Mouse (Mus musculus) neural tube, embryonic 13.5 days (tissue): ENCODE measurements around the gene Slc2a2. TPM values are rescaled to one million over a fixed set of nuclear protein-coding genes. Genes with fewer than 3 reads are reported as not detected.

ENCODE experiments used
- ATAC-seq: fragments of 200-750 bp; cut with Nextera tagmentation; 2 replicates; pipeline ENCODE4 v1.8.0; 2017; ENCODE audit warnings: low read depth, mild to moderate bottlenecking, moderate TSS enrichment, moderate library complexity
- H3K27ac ChIP-seq: fragments of 300-500 bp; sonication (generic); replicated peaks from 2 replicates; pipeline ENCODE4 v1.5.1; 2015; ENCODE audit warnings: moderate library complexity, mild to moderate bottlenecking, inconsistent platforms
- H3K27me3 ChIP-seq: fragments of 300-500 bp; sonication (generic); 2 replicates; pipeline ENCODE4 v1.6.1; 2015; ENCODE audit warnings: mild to moderate bottlenecking, inconsistent platforms
- H3K36me3 ChIP-seq: fragments of 300-500 bp; sonication (generic); 2 replicates; pipeline ENCODE4 v1.6.1; 2015; ENCODE audit warnings: mild to moderate bottlenecking, inconsistent platforms
- H3K4me1 ChIP-seq: fragments of 300-500 bp; sonication (generic); replicated peaks from 2 replicates; pipeline ENCODE4 v1.6.1; 2015; ENCODE audit warnings: inconsistent platforms
- H3K4me2 ChIP-seq: fragments of 300-500 bp; sonication (generic); 2 replicates; pipeline ENCODE4 v1.6.1; 2015; ENCODE audit warnings: inconsistent platforms, mild to moderate bottlenecking, moderate library complexity
- H3K4me3 ChIP-seq: fragments of 300-500 bp; sonication (generic); 2 replicates; pipeline ENCODE4 v1.5.1; 2015; ENCODE audit warnings: mild to moderate bottlenecking, inconsistent platforms
- H3K9ac ChIP-seq: fragments of 300-500 bp; sonication (generic); 2 replicates; pipeline ENCODE4 v1.6.1; 2015; ENCODE audit warnings: moderate library complexity, mild to moderate bottlenecking, inconsistent platforms
- H3K9me3 ChIP-seq: fragments of 300-500 bp; sonication (generic); 2 replicates; pipeline ENCODE4 v1.6.1; 2016; ENCODE audit warnings: inconsistent platforms
- WGBS: fragments of 180-500 bp; shearing (Covaris S2); methylation state at CpG from one replicate; pipeline ENCODE4 v1.1.7; 2015; 5-methylcytosine and 5-hydroxymethylcytosine counted together
- polyA plus RNA-seq: library from polyadenylated mRNA; unstranded; fragments of >200 nt; fragmentation: Nextera tagmentation; extraction: Ambion mirVana; gene quantifications from 2 replicates; pipeline ENCODE4 v1.2.1, GENCODE M21; 2015

The Slc2a2 gene
- polyA plus RNA-seq, 1 experiment from 2014 or later: 0.15 TPM

GRCm38 (mm10) chr3:28776491-28776890 is 78.8 kb downstream of the Slc2a2 start:
- WGBS: 81% methylated on average over 1 of the region's 1 CpGs
- Histone ChIP-seq H3K9ac (no peak overlapping the region), H3K27ac (no peak overlapping the region), H3K9me3 (no peaks in the 10 kb centered on the region), H3K4me1 (peaks cover 5% of the 10 kb centered on the region), H3K4me3 (no peak overlapping the region), H3K36me3 (no peaks in the 10 kb centered on the region), H3K4me2 (no peak overlapping the region), H3K27me3 (no peaks in the 10 kb centered on the region)
- ATAC-seq: no peak

- whole genome bisulfite sequencing: 76% methylated on average over 9 of the region's 9 CpGs
- peak overlapping the region; percentile 76 for H3K4me3 ChIP-seq
- no peak overlapping the region for H3K9ac ChIP-seq
- peaks cover 15% of the 10 kb centered on the region for H3K4me1 ChIP-seq
- peak overlapping the region; percentile 98 for H3K4me2 ChIP-seq
- ATAC-seq: peak; percentile 28
- H3K27me3 ChIP-seq: no peaks in the 10 kb centered on the region; the same call in 1 of the 2 replicates
- H3K36me3 ChIP-seq: no peaks in the 10 kb centered on the region
- H3K9me3 ChIP-seq: no peaks in the 10 kb centered on the region
- H3K27ac ChIP-seq: no peak overlapping the region
These were observed 82.8 kb downstream of the Slc2a2 start for GRCm38 (mm10) chr3:28780511-28780910.

Other genes with a start within 250 kb of the Slc2a2 start
- gene Eif5a2, start 83.4 kb downstream of the Slc2a2 start, polyA plus RNA-seq: 11.4 and 11.8 TPM in 2 replicates
- 273 and 274 TPM in 2 replicates for gene Rpl22l1, start 107.5 kb downstream of the Slc2a2 start, polyA plus RNA-seq
- not detected in 2 replicates for gene Gm1527, start 194.7 kb downstream of the Slc2a2 start, polyA plus RNA-seq